Mouse (Mus musculus): Measurements from ENCODE around the gene Nrf1. TPM values are rescaled to one million over a fixed set of nuclear protein-coding genes. Genes with fewer than 3 reads are reported as not detected.

The Nrf1 gene
- polyA plus RNA-seq (2012): 2.8 and 2.9 TPM in 2 replicates

DNA sequence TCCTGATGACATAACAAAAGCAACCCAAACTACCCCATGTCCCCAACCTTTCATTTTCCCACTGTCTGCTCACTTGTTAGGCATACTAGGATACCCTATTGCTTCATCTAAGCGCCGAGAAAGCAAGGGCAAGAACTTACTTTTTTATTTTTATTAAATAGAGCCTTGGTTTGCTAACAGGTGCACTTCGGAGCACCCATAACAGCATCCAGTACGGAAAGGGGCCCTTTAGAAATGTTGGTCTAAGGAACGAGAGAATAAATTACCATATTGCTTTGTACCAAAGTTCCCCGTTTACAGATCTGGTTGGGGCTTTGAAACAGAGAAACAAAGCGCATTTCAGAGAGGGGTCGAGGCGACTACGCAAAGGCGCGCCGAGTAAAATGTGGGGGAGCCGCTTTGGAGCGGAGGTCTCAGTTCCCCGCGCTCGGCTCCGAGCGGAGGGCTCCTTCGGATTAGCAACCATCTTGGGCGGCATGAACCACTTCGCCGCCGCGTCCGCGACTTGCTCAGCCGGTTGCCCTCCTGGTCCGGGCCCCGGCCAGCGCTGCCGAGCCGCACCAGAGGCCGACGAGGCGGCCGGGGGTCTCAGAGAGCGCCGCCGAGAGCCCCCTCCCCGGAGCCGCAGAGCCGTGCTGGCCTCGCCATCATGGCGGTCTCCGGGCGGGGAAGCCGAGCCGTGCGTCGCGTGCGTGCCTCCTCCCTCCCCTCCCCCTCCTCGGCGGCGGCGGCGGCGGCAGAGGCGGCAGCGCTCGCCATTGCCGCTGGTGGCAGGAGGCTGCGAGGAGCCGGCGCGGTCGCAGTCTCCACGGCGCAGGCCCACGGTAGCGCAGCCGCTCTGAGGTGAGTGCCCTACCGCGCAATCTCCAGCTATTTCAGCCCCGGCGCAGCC, at the start of gene Nrf1:
Gene Nrf1 (plus strand): TSS at position 718 of the 892 bp plus-strand sequence.
- Histone ChIP-seq H3K36me3 (ENCODE audit: control insufficient read depth) (peaks cover 21% of the 10 kb centered on the region), H3K9me3 (ENCODE audit: control insufficient read depth, low read length) (no peaks in the 10 kb centered on the region), H3K4me3 (replicated peaks) (peak within 1 kb of the TSS; percentile 88), H3K27me3 (ENCODE audit: control insufficient read depth) (no peaks in the 10 kb centered on the region), H3K4me1 (ENCODE audit: control insufficient read depth) (peaks cover 51% of the 10 kb centered on the region)
- TF ChIP-seq GATA1 (IDR thresholded peaks at IDR 0.05; ENCODE audit: low read length) (no peak), TAL1 (IDR thresholded peaks at IDR 0.05; ENCODE audit: low read length) (no peak)

DNA sequence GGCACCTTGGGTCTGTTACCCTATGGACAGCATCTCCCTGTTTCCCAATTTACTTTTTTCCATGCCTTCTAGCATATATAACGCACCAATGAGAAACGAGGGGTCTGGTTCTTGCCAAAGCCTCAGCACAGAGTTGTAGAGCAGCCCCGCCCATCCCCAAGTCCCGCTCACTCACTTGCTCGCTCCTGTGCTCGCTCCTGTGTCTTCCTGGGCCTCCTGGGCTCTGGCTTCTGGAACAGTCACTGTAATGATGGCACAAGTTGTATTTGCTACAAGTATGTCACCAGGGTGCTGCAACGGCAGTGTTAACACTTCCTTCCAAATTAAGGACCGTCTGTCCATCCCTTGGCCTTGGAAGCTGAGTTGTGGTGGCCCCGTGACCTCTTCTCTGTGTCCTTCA, 49.6 kb upstream of the Nrf1 start:
- Histone ChIP-seq H3K36me3 (ENCODE audit: control insufficient read depth) (no peaks in the 10 kb centered on the region), H3K27me3 (ENCODE audit: control insufficient read depth) (0 out of 2 replicates have a peak, but pooled peaks cover 2% of the 10 kb centered on the region), H3K4me1 (ENCODE audit: control insufficient read depth) (no peaks in the 10 kb centered on the region; the same call in 1 of the 2 replicates), H3K9me3 (ENCODE audit: control insufficient read depth, low read length) (no peaks in the 10 kb centered on the region), H3K4me3 (replicated peaks) (no peak overlapping the region)
- TF ChIP-seq GATA1 (IDR thresholded peaks at IDR 0.05; ENCODE audit: low read length): no peak
- no peak for TF ChIP-seq TAL1 (IDR thresholded peaks at IDR 0.05; ENCODE audit: low read length)

DNA sequence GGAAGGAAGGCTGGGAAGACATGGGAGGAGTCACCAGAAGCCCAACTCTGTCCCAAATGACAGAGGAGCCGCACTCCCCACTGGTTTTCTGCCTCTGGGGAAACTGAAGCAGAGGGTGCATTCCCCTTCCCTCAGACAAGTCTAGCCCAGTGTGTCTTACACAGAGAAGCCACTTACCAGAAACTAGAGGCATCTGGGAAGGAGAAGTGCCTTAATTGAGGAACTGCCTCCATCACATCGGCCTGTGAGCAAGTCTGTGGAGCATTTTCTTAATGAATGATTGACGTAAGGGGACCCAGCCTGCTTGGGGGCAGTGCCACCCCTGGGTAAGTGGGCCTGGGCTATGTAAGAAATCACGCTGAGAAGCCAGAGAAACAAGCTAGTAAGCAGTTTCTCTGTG, 49.0 kb upstream of the Nrf1 start:
- H3K4me1 ChIP-seq (ENCODE audit: control insufficient read depth): no peaks in the 10 kb centered on the region; the same call in 1 of the 2 replicates
- H3K27me3 ChIP-seq (ENCODE audit: control insufficient read depth): 0 out of 2 replicates have a peak, but pooled peaks cover 2% of the 10 kb centered on the region
- no peak overlapping the region for H3K4me3 ChIP-seq (replicated peaks)
- H3K9me3 ChIP-seq (ENCODE audit: control insufficient read depth, low read length): no peaks in the 10 kb centered on the region
- no peak for TF ChIP-seq TAL1 (IDR thresholded peaks at IDR 0.05; ENCODE audit: low read length)
- no peak for TF ChIP-seq GATA1 (IDR thresholded peaks at IDR 0.05; ENCODE audit: low read length)
- no peaks in the 10 kb centered on the region for H3K36me3 ChIP-seq (ENCODE audit: control insufficient read depth)

DNA sequence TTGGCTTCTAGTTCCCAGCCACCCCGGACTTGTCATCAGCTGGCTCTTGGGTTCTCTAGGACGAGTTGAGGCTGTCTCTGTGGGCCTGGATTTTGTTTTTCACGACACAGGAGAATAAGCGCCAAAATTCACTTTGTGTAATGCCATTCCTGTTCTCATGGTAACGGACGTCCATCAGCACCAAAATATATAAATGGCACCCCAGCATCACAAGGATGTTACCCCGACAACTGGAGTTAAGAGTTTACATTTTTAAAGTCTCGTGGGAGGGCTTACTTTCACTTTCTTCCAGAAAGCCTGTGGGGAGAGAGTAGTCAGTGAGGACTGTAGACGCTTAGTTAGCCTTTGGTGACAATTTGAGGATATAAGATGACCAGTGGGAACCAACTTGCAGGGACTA, 45.2 kb upstream of the Nrf1 start:
- no peak for TF ChIP-seq TAL1 (IDR thresholded peaks at IDR 0.05; ENCODE audit: low read length)
- TF ChIP-seq GATA1 (IDR thresholded peaks at IDR 0.05; ENCODE audit: low read length): no peak
- H3K4me3 ChIP-seq (replicated peaks): no peak overlapping the region
- H3K36me3 ChIP-seq (ENCODE audit: control insufficient read depth): no peaks in the 10 kb centered on the region
- H3K9me3 ChIP-seq (ENCODE audit: control insufficient read depth, low read length): no peaks in the 10 kb centered on the region
- H3K27me3 ChIP-seq (ENCODE audit: control insufficient read depth): no peaks in the 10 kb centered on the region
- no peaks in the 10 kb centered on the region; the same call in 1 of the 2 replicates for H3K4me1 ChIP-seq (ENCODE audit: control insufficient read depth)

DNA sequence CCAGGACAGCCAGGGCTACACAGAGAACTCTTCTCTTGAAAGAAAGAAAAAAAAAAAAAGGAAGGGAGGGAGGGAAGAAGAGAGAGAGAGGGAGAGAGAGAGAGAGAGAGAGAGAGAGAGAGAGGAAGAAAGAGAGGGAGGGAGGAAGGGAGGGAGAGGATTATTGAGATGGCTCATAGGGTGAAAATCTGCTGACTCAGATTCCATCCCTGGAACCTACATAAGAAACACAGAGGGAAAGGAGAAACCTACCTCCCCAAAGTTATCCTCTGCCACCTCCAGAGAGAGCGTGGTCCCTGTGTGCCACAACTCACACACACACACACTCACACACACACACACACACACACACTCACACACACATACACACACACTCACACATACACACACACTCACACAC, 41.9 kb upstream of the Nrf1 start:
- H3K4me1 ChIP-seq (ENCODE audit: control insufficient read depth): no peaks in the 10 kb centered on the region; the same call in 1 of the 2 replicates
- H3K4me3 ChIP-seq (replicated peaks): no peak overlapping the region
- no peaks in the 10 kb centered on the region for H3K36me3 ChIP-seq (ENCODE audit: control insufficient read depth)
- TF ChIP-seq GATA1 (IDR thresholded peaks at IDR 0.05; ENCODE audit: low read length) (no peak), TAL1 (IDR thresholded peaks at IDR 0.05; ENCODE audit: low read length) (no peak)
- no peaks in the 10 kb centered on the region for H3K9me3 ChIP-seq (ENCODE audit: control insufficient read depth, low read length)
- H3K27me3 ChIP-seq (ENCODE audit: control insufficient read depth): no peaks in the 10 kb centered on the region

DNA sequence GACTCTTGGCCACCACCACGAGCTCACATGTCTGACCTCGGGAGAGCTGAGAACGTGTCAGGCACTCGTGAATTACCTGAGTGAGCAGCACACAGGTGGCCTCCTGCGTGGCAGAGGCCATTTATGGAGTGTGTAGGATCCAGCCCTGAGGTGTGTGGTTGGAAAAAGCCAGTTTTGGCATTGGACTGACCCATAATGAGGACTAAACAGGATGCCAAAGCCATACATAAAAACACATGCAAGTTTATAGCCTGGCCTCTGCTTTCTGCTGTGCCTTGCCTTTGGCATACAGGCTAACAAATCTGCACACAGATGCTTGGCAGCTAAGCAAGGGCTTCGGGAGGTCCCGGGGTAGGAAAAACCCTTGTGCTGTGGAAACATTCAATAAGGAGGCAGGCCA, 38.6 kb upstream of the Nrf1 start:
- H3K9me3 ChIP-seq (ENCODE audit: control insufficient read depth, low read length): no peaks in the 10 kb centered on the region
- H3K4me1 ChIP-seq (ENCODE audit: control insufficient read depth): no peaks in the 10 kb centered on the region
- no peaks in the 10 kb centered on the region for H3K36me3 ChIP-seq (ENCODE audit: control insufficient read depth)
- no peak overlapping the region for H3K4me3 ChIP-seq (replicated peaks)
- TF ChIP-seq GATA1 (IDR thresholded peaks at IDR 0.05; ENCODE audit: low read length) (no peak), TAL1 (IDR thresholded peaks at IDR 0.05; ENCODE audit: low read length) (no peak)
- H3K27me3 ChIP-seq (ENCODE audit: control insufficient read depth): no peaks in the 10 kb centered on the region

DNA sequence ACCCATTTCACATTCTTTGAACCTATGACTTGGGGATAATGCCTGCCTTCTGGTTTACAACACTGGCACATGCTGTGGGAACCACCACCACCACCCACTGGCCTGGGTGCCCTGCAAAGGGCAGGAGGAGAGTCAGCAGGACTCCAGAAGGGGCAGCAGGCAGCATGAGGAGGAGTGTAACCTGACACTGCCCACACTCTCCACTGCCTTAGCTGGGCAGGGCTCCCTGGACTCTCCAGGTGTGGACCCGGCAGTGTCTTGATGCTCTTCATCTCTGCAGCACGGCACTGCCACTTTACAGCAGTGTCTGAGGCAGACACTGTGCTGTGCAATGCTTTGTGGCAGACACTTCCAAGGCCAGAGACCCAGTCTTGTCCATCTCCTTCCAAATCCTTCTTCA, 34.3 kb upstream of the Nrf1 start:
- Histone ChIP-seq H3K36me3 (ENCODE audit: control insufficient read depth) (no peaks in the 10 kb centered on the region), H3K27me3 (ENCODE audit: control insufficient read depth) (no peaks in the 10 kb centered on the region), H3K4me3 (replicated peaks) (no peak overlapping the region), H3K4me1 (ENCODE audit: control insufficient read depth) (no peaks in the 10 kb centered on the region), H3K9me3 (ENCODE audit: control insufficient read depth, low read length) (no peaks in the 10 kb centered on the region)
- no peak for TF ChIP-seq GATA1 (IDR thresholded peaks at IDR 0.05; ENCODE audit: low read length)
- no peak for TF ChIP-seq TAL1 (IDR thresholded peaks at IDR 0.05; ENCODE audit: low read length)

DNA sequence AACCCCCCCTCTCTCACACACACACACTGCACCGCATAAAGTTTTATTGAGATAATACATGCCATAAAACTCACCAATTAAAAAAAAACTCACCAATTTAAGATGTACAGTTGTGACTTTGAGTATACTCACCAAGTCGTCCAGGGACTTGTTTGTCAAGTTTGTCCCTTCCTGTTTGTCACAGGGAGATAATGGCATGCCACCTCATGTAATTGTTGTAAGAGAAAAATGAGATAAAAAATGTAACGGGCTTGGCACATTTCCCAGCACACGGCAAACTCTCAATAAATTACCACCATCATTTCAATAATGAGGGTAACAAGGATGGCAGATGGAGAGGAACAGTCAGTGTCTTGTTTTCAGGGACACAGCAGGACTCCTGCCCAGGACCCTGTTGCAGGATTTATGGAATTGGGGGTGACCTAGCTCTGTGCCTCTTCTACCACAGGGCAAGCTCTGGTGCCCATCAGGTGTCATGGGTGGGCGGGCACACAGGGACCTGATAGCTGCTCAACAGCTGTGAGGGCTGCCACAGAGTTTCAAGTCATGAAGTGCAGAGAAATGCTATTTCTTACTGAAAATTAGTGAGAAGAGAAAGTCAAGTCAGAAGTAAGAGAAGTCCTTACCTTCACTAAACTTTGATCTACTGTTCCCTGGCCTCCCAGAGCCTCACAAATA, 33.5 kb upstream of the Nrf1 start:
- H3K9me3 ChIP-seq (ENCODE audit: control insufficient read depth, low read length): no peaks in the 10 kb centered on the region
- H3K4me3 ChIP-seq (replicated peaks): no peak overlapping the region
- no peaks in the 10 kb centered on the region for H3K4me1 ChIP-seq (ENCODE audit: control insufficient read depth)
- TF ChIP-seq GATA1 (IDR thresholded peaks at IDR 0.05; ENCODE audit: low read length): no peak
- TF ChIP-seq TAL1 (IDR thresholded peaks at IDR 0.05; ENCODE audit: low read length): no peak
- H3K36me3 ChIP-seq (ENCODE audit: control insufficient read depth): no peaks in the 10 kb centered on the region
- H3K27me3 ChIP-seq (ENCODE audit: control insufficient read depth): no peaks in the 10 kb centered on the region

DNA sequence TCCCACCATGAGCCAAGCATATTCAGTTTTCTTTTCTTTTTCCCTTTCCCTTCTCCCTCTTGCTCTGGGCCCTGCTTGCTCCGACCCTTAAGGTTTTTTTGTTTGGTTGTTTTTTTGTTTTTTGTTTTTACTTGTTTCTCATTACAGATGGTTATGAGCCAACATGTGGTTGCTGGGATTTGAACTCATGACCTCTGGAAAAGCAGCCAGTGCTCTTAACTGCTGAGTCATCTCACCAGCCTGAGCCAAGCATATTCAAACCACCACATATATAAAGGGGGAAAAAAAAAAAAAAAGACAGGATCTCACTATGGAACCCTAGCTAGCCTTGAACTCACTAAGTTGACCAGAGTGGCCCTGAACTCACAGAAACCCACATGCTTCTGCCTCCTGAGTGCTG, 26.5 kb upstream of the Nrf1 start:
- no peaks in the 10 kb centered on the region for H3K4me1 ChIP-seq (ENCODE audit: control insufficient read depth)
- TF ChIP-seq TAL1 (IDR thresholded peaks at IDR 0.05; ENCODE audit: low read length) (no peak), GATA1 (IDR thresholded peaks at IDR 0.05; ENCODE audit: low read length) (no peak)
- peaks cover 2% of the 10 kb centered on the region; the same call in 1 of the 2 replicates for H3K9me3 ChIP-seq (ENCODE audit: control insufficient read depth, low read length)
- no peaks in the 10 kb centered on the region for H3K36me3 ChIP-seq (ENCODE audit: control insufficient read depth)
- H3K27me3 ChIP-seq (ENCODE audit: control insufficient read depth): no peaks in the 10 kb centered on the region
- H3K4me3 ChIP-seq (replicated peaks): no peak overlapping the region

All from erythroblast, embryonic 14.5 days (primary cell).